Mouse (Mus musculus) heart, adult 8-10 months (tissue): ENCODE results near the gene Mzf1. TPM values are rescaled to one million over a fixed set of nuclear protein-coding genes. Genes with fewer than 3 reads are reported as not detected.

ENCODE experiments used
- DNase-seq: peaks from one replicate; pipeline ENCODE4 v3.0.0; 2022; ENCODE audit warnings: low spot score
- total RNA-seq, 4 experiments: library from RNA; stranded (reverse); gene quantifications; 2 replicates each; pipeline ENCODE4 v1.2.4; 2022

Mzf1 gene
- total RNA-seq, 4 experiments from 2014 or later, result 0.19 to 0.60 (median 0.29) TPM

GRCm38 (mm10) chr7:13003380-13003779 lies 51.2 kb downstream of the Mzf1 start:
- DNase-seq, result no peak

DNA sequence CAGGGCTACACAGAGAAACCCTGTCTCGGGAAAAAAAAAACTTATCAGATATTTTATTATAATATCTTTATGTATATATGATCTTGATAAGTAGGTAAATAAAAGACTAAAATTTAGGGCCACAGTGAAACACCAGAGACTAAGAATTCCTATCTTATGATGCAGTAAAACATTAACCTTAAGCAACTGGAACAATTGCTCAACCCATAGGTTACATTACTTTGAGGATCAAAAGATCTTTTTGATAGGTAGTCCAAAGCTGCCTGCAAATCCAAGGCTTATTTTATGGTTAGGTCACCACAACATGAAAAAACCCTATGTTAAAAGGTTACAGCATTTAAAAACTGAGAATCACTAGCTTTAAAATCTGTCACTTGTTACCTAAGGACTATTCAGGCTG lies 53.0 kb downstream of the Mzf1 start:
- no peak for DNase-seq

DNA sequence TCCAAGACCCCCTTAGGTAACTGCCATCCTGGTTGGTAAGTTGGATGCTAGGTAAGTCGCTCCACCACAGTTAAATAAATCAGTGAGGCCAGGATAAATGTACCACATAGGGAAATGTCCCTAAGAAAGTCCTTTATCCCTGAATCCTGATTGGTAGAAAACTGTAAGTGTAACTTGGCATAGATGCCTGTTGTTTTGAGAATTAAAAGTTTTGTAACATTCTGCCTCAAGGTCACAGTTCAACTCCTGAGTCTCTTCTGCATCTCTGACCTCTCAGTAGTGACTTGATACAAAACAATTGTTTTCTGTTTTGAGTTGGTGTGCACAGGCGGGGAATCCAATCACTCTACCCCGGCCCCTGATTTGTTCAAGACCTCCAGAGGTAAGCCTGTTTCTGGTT lies 55.7 kb downstream of the Mzf1 start, which contains the start of gene Trim28:
Gene Trim28 (plus strand): TSS at position 264 of the 400 bp plus-strand sequence.
- no peak for DNase-seq

- DNase-seq, result no peak
These were observed 56.5 kb downstream of the Mzf1 start, which contains the start of gene Slc27a5 for GRCm38 (mm10) chr7:12998053-12998452. Gene Slc27a5 (minus strand): TSS chr7:12998192.

DNA sequence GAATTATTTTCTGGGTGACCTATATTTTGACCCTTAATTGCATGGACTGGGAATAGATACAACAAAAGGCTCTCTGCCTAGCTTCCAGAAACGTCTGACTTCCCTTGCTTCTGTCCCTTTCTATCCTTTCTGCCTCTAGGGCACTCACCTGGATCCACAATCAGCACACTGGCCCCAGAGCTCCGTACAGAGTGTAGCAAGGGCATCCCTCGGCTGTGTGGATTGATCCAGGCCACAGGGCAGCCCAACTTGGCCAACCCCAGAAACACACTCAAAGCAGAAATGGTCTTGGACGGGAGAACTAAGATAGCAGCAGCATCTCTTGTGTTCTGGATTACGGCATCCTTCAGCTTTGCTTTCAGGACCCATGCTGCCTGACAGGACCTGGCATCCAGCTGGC lies 57.3 kb downstream of the Mzf1 start:
- DNase-seq, result no peak

GRCm38 (mm10) chr7:12995862-12996261 lies 58.7 kb downstream of the Mzf1 start:
- DNase-seq, result no peak

- DNase-seq, result no peak
These were observed 61.4 kb downstream of the Mzf1 start for GRCm38 (mm10) chr7:12993148-12993547.

Other genes with a start within 250 kb of the Mzf1 start
- gene Zfp329, start 235.9 kb downstream of the Mzf1 start, total RNA-seq, result 1 to 10 TPM; 4.7 to 7.6 (median 5.6) TPM
- gene Zfp110, start 220.0 kb downstream of the Mzf1 start, total RNA-seq, result 10 to 100 TPM; 18.0 to 22.0 (median 19.6) TPM
- gene Zfp128, start 173.6 kb downstream of the Mzf1 start, total RNA-seq, result 1 to 10 TPM; 3.0 to 3.9 (median 3.5) TPM
- 1 to 10 TPM; 3.8 to 5.5 (median 5.0) TPM for gene Zscan22, start 156.9 kb downstream of the Mzf1 start, total RNA-seq
- gene Rps5, start 132.5 kb downstream of the Mzf1 start, total RNA-seq, result 100 to 1,000 TPM; 502 to 620 (median 561) TPM
- gene Rnf225, start 127.3 kb downstream of the Mzf1 start, total RNA-seq, result under 1 TPM; 0.22 to 0.31 (median 0.25) TPM
- 1 to 10 TPM; 2.7 to 3.2 (median 2.8) TPM for gene Zfp324, start 88.9 kb downstream of the Mzf1 start, total RNA-seq
- gene Zfp446, start 76.9 kb downstream of the Mzf1 start, total RNA-seq, result 1 to 10 TPM; 2.2 to 4.1 (median 3.6) TPM
- not detected for gene Slc27a5, start 56.6 kb downstream of the Mzf1 start, total RNA-seq
- gene Trim28, start 55.6 kb downstream of the Mzf1 start, total RNA-seq, result 10 to 100 TPM; 77.8 to 92.6 (median 83.6) TPM
- gene Zbtb45, start 44.7 kb downstream of the Mzf1 start, total RNA-seq, result 10 to 100 TPM in 1 of 4 experiments, 1 to 10 TPM in 3; 6.9 to 11.3 (median 7.2) TPM
- gene Chmp2a, start 20.0 kb downstream of the Mzf1 start, total RNA-seq, result 100 to 1,000 TPM; 142 to 153 (median 147) TPM
- 100 to 1,000 TPM; 204 to 216 (median 210) TPM for gene Ube2m, start 16.5 kb downstream of the Mzf1 start, total RNA-seq
- gene Vmn1r85, start 40.4 kb upstream of the Mzf1 start, total RNA-seq, result not detected
- not detected for gene Vmn1r86, start 65.2 kb upstream of the Mzf1 start, total RNA-seq
- not detected for gene Vmn1r87, start 85.4 kb upstream of the Mzf1 start, total RNA-seq
- under 1 TPM in 3 of 4 experiments, not detected in 1; 0.03 to 0.12 (median 0.09) TPM for gene Vmn1r88, start 104.8 kb upstream of the Mzf1 start, total RNA-seq
- gene Vmn1r89, start 158.3 kb upstream of the Mzf1 start, total RNA-seq, result not detected
- 1 to 10 TPM; 3.0 to 4.1 (median 3.5) TPM for gene Lig1, start 222.5 kb upstream of the Mzf1 start, total RNA-seq
- 10 to 100 TPM; 10.7 to 11.6 (median 11.2) TPM for gene Zswim9, start 224.0 kb upstream of the Mzf1 start, total RNA-seq